Mouse (Mus musculus) kidney, adult 2 months (tissue): Measurements from ENCODE around the gene E2f2. TPM values are rescaled to one million over a fixed set of nuclear protein-coding genes. Genes with fewer than 3 reads are reported as not detected.
A peak's percentile ranks its signal among the peaks of the same experiment; 100 is the strongest.

Experiments used
- DNase-seq: peaks from one replicate; pipeline ENCODE4 v3.0.0; 2021
- H3K27ac ChIP-seq: fragments of 200-500 bp; 2 replicates; pipeline ENCODE4 v1.5.1; 2012; ENCODE audit warnings: low read depth, low read length, control low read depth, inconsistent platforms; ENCODE audit not compliant: insufficient read depth
- H3K27me3 ChIP-seq: fragments of 200-500 bp; replicated peaks from 2 replicates; pipeline ENCODE4 v1.6.1; 2012; ENCODE audit warnings: mild to moderate bottlenecking, moderate library complexity, low read length, inconsistent platforms; ENCODE audit not compliant: control insufficient read depth, insufficient read depth
- H3K36me3 ChIP-seq: fragments of 200-500 bp; 2 replicates; pipeline ENCODE4 v1.6.1; 2012; ENCODE audit warnings: mild to moderate bottlenecking, moderate library complexity, low read length, inconsistent platforms; ENCODE audit not compliant: control insufficient read depth, insufficient read depth
- H3K4me1 ChIP-seq: fragments of 200-500 bp; 2 replicates; pipeline ENCODE4 v1.6.1; 2011; ENCODE audit warnings: low read length; ENCODE audit not compliant: control insufficient read depth, insufficient read depth
- H3K4me3 ChIP-seq: fragments of 200-500 bp; 2 replicates; pipeline ENCODE4 v1.5.1; 2011; ENCODE audit warnings: mild to moderate bottlenecking, low read depth, low read length, control low read depth; ENCODE audit not compliant: insufficient read depth
- CTCF ChIP-seq: fragments of 200-500 bp; conservative IDR thresholded peaks from 2 replicates; pipeline ENCODE4 v1.5.1; 2011; ENCODE audit warnings: low read depth, mild to moderate bottlenecking, control low read depth, low read length, moderate library complexity, mixed read lengths; ENCODE audit not compliant: insufficient read depth, insufficient read length
- POLR2A ChIP-seq: fragments of 200-500 bp; IDR thresholded peaks from one replicate; pipeline ENCODE4 v1.6.1; 2011; ENCODE audit warnings: low read depth, low read length, control low read depth
- WGBS: fragments of 180-500 bp; shearing (Covaris S2); methylation state at CpG from one replicate; pipeline ENCODE4 v1.1.7; 2018; 5-methylcytosine and 5-hydroxymethylcytosine counted together
- polyA plus RNA-seq: library from polyadenylated mRNA; depleted of rRNA; stranded (reverse); fragments of >200 nt; gene quantifications from 2 replicates; pipeline ENCODE4 v1.2.3, GENCODE M21; 2012

Gene E2f2
- polyA plus RNA-seq, 1 experiment: 2.2 TPM

DNA sequence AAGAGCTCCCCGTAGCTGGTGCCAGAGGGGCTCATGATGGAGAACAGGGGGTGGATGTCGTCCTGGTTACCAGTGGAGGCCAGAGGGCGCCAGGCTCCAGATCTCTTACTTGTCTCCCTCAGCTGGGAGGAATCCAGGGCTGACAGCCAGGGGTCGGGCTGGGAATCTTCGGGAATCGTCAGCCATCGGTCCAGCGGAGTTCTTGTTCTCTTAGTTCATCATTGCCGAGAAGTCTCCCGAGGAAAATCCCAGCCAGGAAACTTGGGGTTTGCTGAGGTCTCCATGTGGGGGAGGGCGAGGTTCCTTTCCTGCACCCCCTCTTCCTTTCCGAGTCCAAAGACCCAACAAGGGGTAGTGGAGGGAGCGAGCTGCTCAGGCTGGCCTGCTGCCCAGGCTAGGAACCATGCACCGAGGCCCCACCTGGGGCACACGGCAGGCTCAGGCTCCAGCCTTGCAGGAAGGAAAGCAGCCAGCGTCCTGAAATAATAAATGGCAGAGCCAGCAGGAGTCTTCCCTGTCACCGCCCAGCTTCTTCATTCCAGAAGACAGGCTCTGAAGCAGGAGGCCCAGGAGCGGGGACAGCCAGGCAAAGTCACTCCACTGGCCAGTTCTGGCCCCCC lies 46.5 kb downstream of the E2f2 start:
- Histone ChIP-seq H3K4me3 (no peak overlapping the region), H3K27ac (peak overlapping the region; percentile 3; the same call in 1 of the 2 replicates), H3K27me3 (no peaks in the 10 kb centered on the region), H3K36me3 (no peaks in the 10 kb centered on the region), H3K4me1 (peaks cover 7% of the 10 kb centered on the region; the same call in 1 of the 2 replicates)
- WGBS: 23% methylated on average over 18 of the region's 18 CpGs
- TF ChIP-seq POLR2A: no peak
- TF ChIP-seq CTCF: no peak
- DNase-seq: peak; percentile 75

GRCm38 (mm10) chr4:136220133-136220775 lies 48.1 kb downstream of the E2f2 start:
- 54% methylated on average over 17 of the region's 17 CpGs for WGBS

GRCm38 (mm10) chr4:136223549-136224239 lies 51.5 kb downstream of the E2f2 start:
- Histone ChIP-seq H3K36me3 (no peaks in the 10 kb centered on the region), H3K4me1 (no peaks in the 10 kb centered on the region), H3K27ac (no peak overlapping the region), H3K27me3 (no peaks in the 10 kb centered on the region), H3K4me3 (no peak overlapping the region)
- no peak for DNase-seq
- TF ChIP-seq POLR2A: no peak
- TF ChIP-seq CTCF: 0 out of 2 replicates have a peak, but pooled peaks have one; percentile 18
- WGBS: 81% methylated on average over 13 of the region's 13 CpGs

More at GRCm38 (mm10) chr4:136220133-136220775, 48.1 kb downstream of the E2f2 start:
- no peaks in the 10 kb centered on the region for H3K27me3 ChIP-seq
- peaks cover 5% of the 10 kb centered on the region; the same call in 1 of the 2 replicates for H3K4me1 ChIP-seq
- TF ChIP-seq CTCF (no peak), POLR2A (no peak)
- H3K36me3 ChIP-seq: no peaks in the 10 kb centered on the region
- no peak overlapping the region for H3K4me3 ChIP-seq
- DNase-seq: no peak
- no peak overlapping the region for H3K27ac ChIP-seq

DNA sequence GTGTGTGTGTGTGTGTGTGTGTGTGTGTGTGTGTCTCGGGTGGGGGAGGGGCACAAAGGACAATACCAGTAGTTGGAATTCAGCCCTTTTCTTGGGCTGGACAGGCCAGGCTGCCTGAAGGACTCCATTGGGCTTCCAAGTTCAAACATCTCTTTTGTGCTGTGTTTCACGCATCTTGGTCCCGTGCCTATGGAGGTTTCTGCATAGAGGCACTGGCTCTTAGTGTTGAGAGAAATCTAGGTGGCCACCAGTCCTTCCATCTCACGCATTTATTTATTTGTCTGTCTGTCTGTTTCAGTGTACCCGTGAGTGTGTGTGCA lies 52.0 kb downstream of the E2f2 start:
- H3K4me3 ChIP-seq: no peak overlapping the region
- no peaks in the 10 kb centered on the region for H3K27me3 ChIP-seq
- no peak for DNase-seq
- no peaks in the 10 kb centered on the region for H3K36me3 ChIP-seq
- no peak overlapping the region for H3K27ac ChIP-seq
- TF ChIP-seq CTCF: no peak
- TF ChIP-seq POLR2A: no peak
- no peaks in the 10 kb centered on the region for H3K4me1 ChIP-seq
- 74% methylated on average over 5 of the region's 5 CpGs for WGBS

- WGBS: 83% methylated on average over 23 of the region's 23 CpGs
- H3K27ac ChIP-seq: no peak overlapping the region
Measured at GRCm38 (mm10) chr4:136224677-136225460, 52.7 kb downstream of the E2f2 start.

DNA sequence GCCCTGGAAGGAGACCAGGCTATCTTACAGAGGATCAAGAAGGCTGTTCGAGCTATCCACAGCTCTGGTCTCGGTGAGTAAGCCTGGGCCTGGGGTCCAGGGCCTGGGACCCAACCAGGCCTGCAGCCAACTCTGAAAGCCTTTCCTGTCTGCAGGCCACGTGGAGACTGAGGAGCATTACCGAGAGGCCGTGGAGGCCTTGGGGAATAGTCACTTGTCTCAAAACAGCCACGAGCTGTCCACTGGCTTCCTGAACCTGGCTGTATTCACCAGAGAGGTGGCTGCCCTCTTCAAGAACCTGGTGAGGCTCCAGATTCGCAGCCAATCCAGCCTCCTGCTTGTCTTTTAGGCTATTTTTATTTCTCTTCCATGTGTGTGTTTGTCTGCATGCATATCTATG lies 55.2 kb downstream of the E2f2 start:
- WGBS: 54% methylated on average over 7 of the region's 7 CpGs
- TF ChIP-seq CTCF: no peak
- no peak for TF ChIP-seq POLR2A
- Histone ChIP-seq H3K36me3 (no peaks in the 10 kb centered on the region), H3K4me1 (no peaks in the 10 kb centered on the region), H3K27me3 (no peaks in the 10 kb centered on the region), H3K4me3 (no peak overlapping the region), H3K27ac (no peak overlapping the region)
- no peak for DNase-seq

More at GRCm38 (mm10) chr4:136224677-136225460, 52.7 kb downstream of the E2f2 start:
- Histone ChIP-seq H3K36me3 (no peaks in the 10 kb centered on the region), H3K4me3 (no peak overlapping the region), H3K4me1 (no peaks in the 10 kb centered on the region), H3K27me3 (no peaks in the 10 kb centered on the region)
- peak; percentile 20 for DNase-seq
- no peak for TF ChIP-seq CTCF
- TF ChIP-seq POLR2A: no peak

GRCm38 (mm10) chr4:136228640-136229039 lies 56.4 kb downstream of the E2f2 start:
- Histone ChIP-seq H3K27me3 (no peaks in the 10 kb centered on the region), H3K36me3 (no peaks in the 10 kb centered on the region), H3K4me3 (no peak overlapping the region), H3K4me1 (no peaks in the 10 kb centered on the region), H3K27ac (no peak overlapping the region)
- TF ChIP-seq CTCF: no peak
- no peak for TF ChIP-seq POLR2A
- WGBS: 88% methylated on average over 5 of the region's 5 CpGs
- DNase-seq: no peak
